ENCODE assay signal across 8 mouse cellular contexts in the genomic region with DNA sequence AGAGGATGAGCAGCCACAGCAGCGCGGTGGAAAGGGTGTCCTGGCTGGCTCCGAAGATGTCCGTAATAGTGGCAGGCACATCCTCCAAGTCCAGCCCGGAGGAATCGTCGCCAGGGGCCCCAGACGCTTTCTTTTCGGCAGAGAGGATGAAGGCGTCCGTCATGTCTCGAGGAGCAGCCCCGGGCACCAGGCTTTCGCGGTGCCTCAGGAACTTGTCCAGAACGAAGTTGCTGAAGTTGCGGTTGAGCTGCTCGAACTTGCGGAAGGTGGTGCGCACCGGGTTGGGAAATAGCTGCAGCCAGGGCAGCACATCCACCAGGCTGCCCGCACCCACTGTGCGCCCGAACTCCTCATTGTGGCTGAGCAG. TPM values are rescaled to one million over a fixed set of nuclear protein-coding genes. Genes with fewer than 3 reads are reported as not detected.
A peak's percentile ranks its signal among the peaks of the same experiment; 100 is the strongest.
DNase-seq lines count a peak whose midpoint lies in the region; ATAC-seq and TF ChIP-seq lines count a peak whose summit lies in the region.
"Had no signal": no experiment of that assay in that cellular context is flagged by ENCODE, and none has a peak within 500 bp of the region (broad histone marks: within the 10 kb centered on the region; RNA-seq: fewer than 3 reads in every experiment).

No protein-coding gene starts in this region.

- TF ChIP-seq EP300 in ES-Bruce4 (IDR thresholded peaks at IDR 0.05; ENCODE audit: insufficient read depth, low read depth, low read length): no peak

- no peak for DNase-seq in cerebellum, adult 11-12 months
- DNase-seq in adipocyte (ENCODE audit: low spot score): no peak

- no peak overlapping the region for H3K9ac ChIP-seq in ES-Bruce4 (ENCODE audit: low read depth, poor library complexity, severe bottlenecking)
- H3K9ac ChIP-seq in limb, embryonic 13.5 days: peak overlapping the region; percentile 50

- no peak for TF ChIP-seq POLR2A in ES-Bruce4 (IDR thresholded peaks at IDR 0.05; ENCODE audit: insufficient read depth, low read length)
- no peak for TF ChIP-seq POLR2A in olfactory bulb, adult 2 months (IDR thresholded peaks at IDR 0.05; ENCODE audit: insufficient read depth, low read depth, low read length)

- 0% methylated on average over 24 of the region's 24 CpGs for WGBS in limb, embryonic 13.5 days
- 2% methylated on average over 24 of the region's 24 CpGs for WGBS in olfactory bulb, adult 2 months

- H3K27ac ChIP-seq in ES-Bruce4 (ENCODE audit: insufficient read depth, low read length): no peak overlapping the region
- no peak overlapping the region for H3K27ac ChIP-seq in limb, embryonic 13.5 days
- H3K27ac ChIP-seq in olfactory bulb, adult 2 months (ENCODE audit: insufficient read depth, low read depth, low read length): no peak overlapping the region

- peaks cover 6% of the 10 kb centered on the region; the same call in 1 of the 2 replicates for H3K9me3 ChIP-seq in ES-Bruce4 (replicated peaks; ENCODE audit: control insufficient read depth, insufficient read depth, low read length, poor library complexity, severe bottlenecking)
- H3K9me3 ChIP-seq in limb, embryonic 13.5 days: 0 out of 2 replicates have a peak, but pooled peaks cover 3% of the 10 kb centered on the region

- H3K27me3 ChIP-seq in C2C12 (ENCODE audit: control insufficient read depth, insufficient read depth, insufficient read length) (no peaks in the 10 kb centered on the region), ES-Bruce4 (ENCODE audit: control insufficient read depth, insufficient read depth, low read length, poor library complexity, severe bottlenecking) (peaks cover 14% of the 10 kb centered on the region)
- H3K27me3 ChIP-seq in limb, embryonic 13.5 days: peaks cover 77% of the 10 kb centered on the region

- no peaks in the 10 kb centered on the region for H3K4me1 ChIP-seq in ES-Bruce4 (ENCODE audit: control insufficient read depth, insufficient read depth, low read length)
- peaks cover 33% of the 10 kb centered on the region for H3K4me1 ChIP-seq in limb, embryonic 13.5 days
- H3K4me1 ChIP-seq in olfactory bulb, adult 2 months (ENCODE audit: control insufficient read depth, insufficient read depth, low read length): peaks cover 31% of the 10 kb centered on the region

- H3K79me3 ChIP-seq in C2C12 (ENCODE audit: low read depth): peaks cover 24% of the 10 kb centered on the region

- H3ac ChIP-seq in C2C12 (ENCODE audit: control insufficient read depth, insufficient read length, low read depth): peak overlapping the region; percentile 9

- peaks cover 58% of the 10 kb centered on the region for H3K79me2 ChIP-seq in C2C12 (ENCODE audit: control insufficient read depth, insufficient read depth)

- TF ChIP-seq CTCF in C2C12 (IDR thresholded peaks at IDR 0.05; ENCODE audit: control insufficient read depth, insufficient read depth, insufficient read length) (no peak), ES-Bruce4 (IDR thresholded peaks at IDR 0.05; ENCODE audit: low read depth, low read length) (no peak)
- TF ChIP-seq CTCF in olfactory bulb, adult 2 months (IDR thresholded peaks at IDR 0.05; ENCODE audit: insufficient read depth, low read depth, low read length): no peak

- ATAC-seq in granulocyte monocyte progenitor cell, adult 5-6 weeks (replicated peaks; ENCODE audit: poor library complexity, severe bottlenecking): peak; percentile 67
- ATAC-seq in limb, embryonic 13.5 days (ENCODE audit: low FRiP score, low read depth): no peak

- H3K36me3 ChIP-seq in C2C12 (ENCODE audit: control insufficient read depth, insufficient read depth): peaks cover 25% of the 10 kb centered on the region
- no peaks in the 10 kb centered on the region for H3K36me3 ChIP-seq in ES-Bruce4 (ENCODE audit: control insufficient read depth, insufficient read depth, low read length, poor library complexity, severe bottlenecking)
- H3K36me3 ChIP-seq in limb, embryonic 13.5 days: no peaks in the 10 kb centered on the region

- H3K4me2 ChIP-seq in limb, embryonic 13.5 days (replicated peaks): peak overlapping the region; percentile 86

- H3K4me3 ChIP-seq in C2C12 (ENCODE audit: insufficient read depth, poor library complexity, severe bottlenecking) (peak overlapping the region; percentile 44), ES-Bruce4 (ENCODE audit: low read depth, low read length) (peak overlapping the region; percentile 35)
- peak overlapping the region; percentile 47 for H3K4me3 ChIP-seq in limb, embryonic 13.5 days
- H3K4me3 ChIP-seq in olfactory bulb, adult 2 months (ENCODE audit: insufficient read depth, low read depth, low read length): peak overlapping the region; percentile 33
- H3K4me3 ChIP-seq: erythroblast, embryonic 14.5 days had no signal

TF ChIP-seq in C2C12, 6 proteins besides CTCF, POLR2A, EP300 and RAD21:
- no peak for TF ChIP-seq MAX (IDR thresholded peaks at IDR 0.05)
- no peak for TF ChIP-seq CEBPB (IDR thresholded peaks at IDR 0.05; ENCODE audit: low read depth)

RNA-seq across cellular contexts. Expression of a gene that starts 1.6 kb away (rescaled TPM):
- polyA plus RNA-seq in C2C12 (2012; fragmentation: generic; extraction: Trizol) (8.8 TPM), ES-Bruce4 (2011; ENCODE audit: insufficient read depth, insufficient read length, low read depth, missing spikeins) (7.5 and 8.4 TPM in 2 replicates)
- total RNA-seq in granulocyte monocyte progenitor cell, adult 5-6 weeks (2014; fragmentation: Nextera tagmentation): 0.11 TPM in 1 of 2 replicates, not detected in the other
- total RNA-seq in granulocyte monocyte progenitor cell, adult 5-6 weeks (2017): 0.09 TPM in 1 of 2 replicates, not detected in the other
- polyA plus RNA-seq in limb, embryonic 13.5 days (2015; fragmentation: Nextera tagmentation; extraction: Ambion mirVana): 2.6 and 3.4 TPM in 2 replicates
- polyA plus RNA-seq in olfactory bulb, adult 2 months (2012; ENCODE audit: insufficient read depth, insufficient read length, low replicate concordance, missing spikeins): not detected in 2 replicates
- polyA plus RNA-seq: erythroblast, embryonic 14.5 days had no signal
